Mouse (Mus musculus) heart, adult 11 months (tissue): ENCODE results near the gene Golt1b.

Experiments used
- DNase-seq: peaks from one replicate; pipeline ENCODE4 v3.0.0; 2022

The Golt1b gene

GRCm38 (mm10) chr6:142386285-142387010 lies 573 bp upstream of the Golt1b start:
- DNase-seq, result no peak

- no peak for DNase-seq
These were observed 792 bp downstream of the Golt1b start for GRCm38 (mm10) chr6:142387755-142388271.

GRCm38 (mm10) chr6:142389101-142389500 lies 2.1 kb downstream of the Golt1b start:
- DNase-seq, result peak; percentile 72

- no peak for DNase-seq
These were observed 5.3 kb downstream of the Golt1b start for GRCm38 (mm10) chr6:142392312-142392711.

- DNase-seq, result peak; percentile 85
These were observed 7.6 kb downstream of the Golt1b start for GRCm38 (mm10) chr6:142394669-142395068.

- peak; percentile 61 for DNase-seq
These were observed 8.7 kb downstream of the Golt1b start for GRCm38 (mm10) chr6:142395756-142396155.

GRCm38 (mm10) chr6:142411140-142411539 lies 24.1 kb downstream of the Golt1b start:
- DNase-seq, result no peak

GRCm38 (mm10) chr6:142412906-142413491 lies 26.0 kb downstream of the Golt1b start, which contains the start of gene Spx:
Spx (plus strand) TSS chr6:142413441.
- no peak for DNase-seq

- no peak for DNase-seq
These were observed 26.8 kb downstream of the Golt1b start for GRCm38 (mm10) chr6:142413845-142414244.

- no peak for DNase-seq
These were observed 27.6 kb downstream of the Golt1b start for GRCm38 (mm10) chr6:142414597-142414996.

- DNase-seq, result no peak
These were observed 38.0 kb downstream of the Golt1b start for GRCm38 (mm10) chr6:142424976-142425375.

- DNase-seq, result no peak
These were observed 42.1 kb downstream of the Golt1b start for GRCm38 (mm10) chr6:142429072-142429471.

GRCm38 (mm10) chr6:142451381-142451780 lies 64.4 kb downstream of the Golt1b start:
- DNase-seq, result peak; percentile 91

- no peak for DNase-seq
These were observed 66.3 kb downstream of the Golt1b start for GRCm38 (mm10) chr6:142453311-142453710.
